Comparison of ENCODE assay signal across 19 mouse cellular contexts in genomic region chr14:10711841-10712521, GRCm38 (mm10).
DNase-seq lines count a peak whose midpoint lies in the region; ATAC-seq and TF ChIP-seq lines count a peak whose summit lies in the region.
"Had no signal": no experiment of that assay in that cellular context is flagged by ENCODE, and none has a peak within 500 bp of the region (broad histone marks: within the 10 kb centered on the region; RNA-seq: fewer than 3 reads in every experiment).

No protein-coding gene starts in this region.

- no peaks in the 10 kb centered on the region for H3K36me3 ChIP-seq in hindbrain, embryonic 16.5 days (ENCODE audit: control insufficient read depth, insufficient read depth, low read length)
- no peaks in the 10 kb centered on the region for H3K36me3 ChIP-seq in hindbrain, embryonic 13.5 days
- H3K36me3 ChIP-seq in forebrain, embryonic 16.5 days (ENCODE audit: control insufficient read depth, insufficient read depth), result no peaks in the 10 kb centered on the region
- no peaks in the 10 kb centered on the region for H3K36me3 ChIP-seq in midbrain, embryonic 16.5 days (ENCODE audit: control insufficient read depth, insufficient read depth, low read length)
- H3K36me3 ChIP-seq: embryonic facial prominence, embryonic 10.5 days; lung, embryonic 15.5 days; stomach, embryonic 15.5 days had no signal

- no peak overlapping the region for H3K27ac ChIP-seq in hindbrain, embryonic 16.5 days (ENCODE audit: low read depth, low read length)
- H3K27ac ChIP-seq in hindbrain, embryonic 13.5 days, result no peak overlapping the region
- H3K27ac ChIP-seq in forebrain, embryonic 16.5 days (ENCODE audit: low read length), result no peak overlapping the region
- H3K27ac ChIP-seq in midbrain, embryonic 16.5 days (ENCODE audit: low read length), result no peak overlapping the region
- H3K27ac ChIP-seq: embryonic facial prominence, embryonic 10.5 days; gastrocnemius, adult 2 months; kidney, postnatal 0 days; liver, embryonic 14.5 days; lung, embryonic 15.5 days; macrophage; stomach, embryonic 15.5 days had no signal

- no peaks in the 10 kb centered on the region for H3K27me3 ChIP-seq in hindbrain, embryonic 16.5 days (replicated peaks; ENCODE audit: control insufficient read depth, insufficient read depth, low read length)
- no peaks in the 10 kb centered on the region for H3K27me3 ChIP-seq in hindbrain, embryonic 13.5 days
- H3K27me3 ChIP-seq in forebrain, embryonic 16.5 days (replicated peaks; ENCODE audit: control insufficient read depth, insufficient read depth, low read length), result no peaks in the 10 kb centered on the region
- no peaks in the 10 kb centered on the region for H3K27me3 ChIP-seq in midbrain, embryonic 16.5 days (ENCODE audit: control insufficient read depth, insufficient read depth, low read depth, low read length)
- H3K27me3 ChIP-seq: lung, embryonic 15.5 days; stomach, embryonic 15.5 days had no signal

- WGBS in hindbrain, embryonic 16.5 days, result 86% methylated on average over 5 of the region's 5 CpGs
- WGBS in hindbrain, embryonic 13.5 days, result 87% methylated on average over 5 of the region's 5 CpGs
- WGBS in forebrain, embryonic 16.5 days, result 30% methylated on average over 5 of the region's 5 CpGs
- 47% methylated on average over 5 of the region's 5 CpGs for WGBS in midbrain, embryonic 16.5 days

- H3K4me2 ChIP-seq in hindbrain, embryonic 16.5 days (ENCODE audit: low read length), result no peak overlapping the region
- no peak overlapping the region for H3K4me2 ChIP-seq in hindbrain, embryonic 13.5 days
- H3K4me2 ChIP-seq in forebrain, embryonic 16.5 days (ENCODE audit: low read length), result no peak overlapping the region
- H3K4me2 ChIP-seq in midbrain, embryonic 16.5 days (ENCODE audit: low read length), result no peak overlapping the region
- H3K4me2 ChIP-seq: lung, embryonic 15.5 days; stomach, embryonic 15.5 days had no signal

- H3K9me3 ChIP-seq in hindbrain, embryonic 16.5 days (ENCODE audit: control insufficient read depth, low read length), result no peaks in the 10 kb centered on the region
- H3K9me3 ChIP-seq in hindbrain, embryonic 13.5 days, result no peaks in the 10 kb centered on the region
- no peaks in the 10 kb centered on the region for H3K9me3 ChIP-seq in forebrain, embryonic 16.5 days (ENCODE audit: control insufficient read depth, low read length)
- H3K9me3 ChIP-seq in midbrain, embryonic 16.5 days (replicated peaks; ENCODE audit: control insufficient read depth, low read length, poor library complexity, severe bottlenecking), result no peaks in the 10 kb centered on the region
- H3K9me3 ChIP-seq: embryonic facial prominence, embryonic 10.5 days; lung, embryonic 15.5 days; stomach, embryonic 15.5 days had no signal

- TF ChIP-seq CTCF in brain, embryonic 14.5 days (IDR thresholded peaks at IDR 0.05; ENCODE audit: borderline replicate concordance, extremely low read depth, insufficient read depth, insufficient read length), result no peak

- no peak overlapping the region for H3K9ac ChIP-seq in hindbrain, embryonic 16.5 days (ENCODE audit: low read depth, low read length)
- no peak overlapping the region for H3K9ac ChIP-seq in hindbrain, embryonic 13.5 days
- H3K9ac ChIP-seq in forebrain, embryonic 16.5 days (replicated peaks; ENCODE audit: low read depth, low read length), result no peak overlapping the region
- H3K9ac ChIP-seq in midbrain, embryonic 16.5 days (ENCODE audit: low read depth, low read length), result no peak overlapping the region
- H3K9ac ChIP-seq: liver, embryonic 14.5 days; lung, embryonic 15.5 days; stomach, embryonic 15.5 days had no signal

- ATAC-seq in hindbrain, embryonic 16.5 days, result peak; percentile 68
- ATAC-seq in hindbrain, embryonic 13.5 days (ENCODE audit: low FRiP score), result no peak; the same call in 1 of the 2 replicates
- ATAC-seq in forebrain, embryonic 16.5 days, result peak; percentile 62
- peak; percentile 89 for ATAC-seq in midbrain, embryonic 16.5 days
- ATAC-seq: intestine, postnatal 0 days had no signal

- no peak for TF ChIP-seq POLR2A in brain, embryonic 14.5 days (IDR thresholded peaks at IDR 0.05; ENCODE audit: borderline replicate concordance, extremely low read depth, insufficient read depth, insufficient read length, poor library complexity, severe bottlenecking)

- H3K4me3 ChIP-seq in hindbrain, embryonic 16.5 days (ENCODE audit: low read length), result no peak overlapping the region
- H3K4me3 ChIP-seq in hindbrain, embryonic 13.5 days, result no peak overlapping the region
- no peak overlapping the region for H3K4me3 ChIP-seq in forebrain, embryonic 16.5 days (replicated peaks; ENCODE audit: low read length)
- H3K4me3 ChIP-seq in midbrain, embryonic 16.5 days (ENCODE audit: low read depth, low read length), result no peak overlapping the region
- H3K4me3 ChIP-seq: embryonic facial prominence, embryonic 10.5 days; gastrocnemius, adult 2 months; lung, embryonic 15.5 days; stomach, embryonic 15.5 days had no signal

- no peaks in the 10 kb centered on the region for H3K4me1 ChIP-seq in hindbrain, embryonic 16.5 days (ENCODE audit: control insufficient read depth, insufficient read depth, low read depth, low read length)
- H3K4me1 ChIP-seq in hindbrain, embryonic 13.5 days (replicated peaks), result no peaks in the 10 kb centered on the region
- peaks cover 11% of the 10 kb centered on the region for H3K4me1 ChIP-seq in forebrain, embryonic 16.5 days (replicated peaks; ENCODE audit: control insufficient read depth, insufficient read depth, low read length)
- no peaks in the 10 kb centered on the region; the same call in 1 of the 2 replicates for H3K4me1 ChIP-seq in midbrain, embryonic 16.5 days (ENCODE audit: control insufficient read depth, insufficient read depth, low read length)
- H3K4me1 ChIP-seq: embryonic facial prominence, embryonic 10.5 days; lung, embryonic 15.5 days; stomach, embryonic 15.5 days had no signal

- peak; percentile 74 for DNase-seq in brain, embryonic 14.5 days (ENCODE audit: low read depth)
- no peak for DNase-seq in heart, adult 18-20 months
- DNase-seq in embryo, embryonic 11 days, result no peak
- DNase-seq: adrenal gland, adult 2 months; cerebellum, adult 8-10 months; gastrocnemius, adult 2 months; heart, adult 11 months; thymus, adult 2 months had no signal
